Mouse (Mus musculus) yolk sac, embryonic 10.5 days (tissue): ENCODE measurements around the gene Rhbg.

Source experiments
- DNase-seq: peaks from one replicate; pipeline ENCODE4 v3.0.0-alpha.2; 2017; ENCODE audit warnings: low spot score

Rhbg gene

DNA sequence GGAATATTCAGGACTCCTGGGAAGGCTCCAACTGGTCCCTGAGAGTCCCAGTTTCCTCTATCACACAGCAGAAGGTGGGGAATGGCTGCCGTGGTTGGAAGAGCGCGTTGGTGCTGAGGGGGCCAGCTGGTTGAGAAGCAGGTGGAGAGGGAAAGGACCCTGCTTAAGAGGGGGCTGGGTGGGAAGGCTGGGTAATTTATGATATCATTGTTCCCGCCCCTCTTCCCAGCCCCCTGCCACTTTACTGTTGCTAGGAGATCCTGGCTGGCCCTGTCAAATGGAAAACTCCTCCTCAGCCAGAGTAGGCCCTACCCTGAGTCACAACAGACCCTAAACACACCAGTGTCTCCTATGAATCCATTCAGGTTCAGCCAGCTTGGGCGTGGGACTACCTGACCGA, 26.5 kb downstream of the Rhbg start:
- no peak for DNase-seq

DNA sequence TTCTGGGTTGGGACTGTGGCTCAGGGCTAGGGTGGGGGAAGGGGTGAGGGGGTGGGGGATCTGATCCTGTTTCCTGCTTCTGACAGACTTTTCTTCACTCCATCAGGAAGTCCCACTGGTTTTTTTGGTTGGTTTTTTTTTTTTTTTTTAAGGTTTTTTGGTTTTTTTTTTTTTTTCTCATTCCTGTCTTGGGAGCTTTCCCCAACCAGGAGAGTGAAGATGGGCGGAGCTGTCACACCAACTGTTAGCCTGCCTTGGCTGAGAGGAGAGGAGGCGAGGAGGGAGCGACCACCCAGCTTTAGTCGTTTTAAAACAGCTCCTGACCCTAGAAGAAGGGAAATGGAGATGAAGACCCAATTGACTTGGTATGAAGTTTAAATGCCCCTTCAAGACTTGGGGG, 27.2 kb downstream of the Rhbg start:
- DNase-seq = no peak

DNA sequence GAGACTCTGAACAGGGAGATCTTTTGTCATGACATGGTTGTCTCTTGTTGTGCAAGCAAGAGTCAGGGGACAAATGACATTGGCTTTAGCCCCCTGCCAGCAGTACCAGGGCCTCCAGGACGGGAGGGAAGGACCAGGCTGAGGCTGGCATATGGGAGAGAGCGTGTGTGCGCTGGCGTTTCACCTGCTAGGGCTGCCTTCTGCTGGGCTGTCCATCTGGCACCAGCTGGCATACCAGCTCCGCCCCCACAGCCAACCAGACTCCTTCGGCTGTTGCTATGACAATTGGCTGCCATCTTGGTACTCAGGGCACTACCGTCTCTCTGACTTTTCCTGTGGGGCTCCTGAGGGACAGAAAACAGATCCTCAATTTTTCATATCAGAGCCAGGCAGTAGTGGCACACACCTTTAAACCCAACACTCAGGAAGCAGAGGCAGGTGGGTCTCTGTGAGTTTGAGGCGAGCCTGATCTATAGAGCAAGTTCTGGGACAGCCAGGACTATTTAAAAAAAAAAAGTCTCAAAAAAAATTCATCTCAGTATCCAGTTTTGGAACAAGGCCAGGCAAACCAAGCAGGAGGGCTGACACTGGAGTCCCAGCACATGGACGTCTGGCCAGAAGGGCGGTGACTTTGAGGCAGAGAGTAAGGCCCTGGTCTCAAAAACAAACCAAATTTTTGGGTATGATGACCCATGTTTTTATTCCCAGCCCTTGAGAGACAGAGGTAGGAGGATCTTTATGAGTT, 28.2 kb downstream of the Rhbg start:
- no peak for DNase-seq

DNA sequence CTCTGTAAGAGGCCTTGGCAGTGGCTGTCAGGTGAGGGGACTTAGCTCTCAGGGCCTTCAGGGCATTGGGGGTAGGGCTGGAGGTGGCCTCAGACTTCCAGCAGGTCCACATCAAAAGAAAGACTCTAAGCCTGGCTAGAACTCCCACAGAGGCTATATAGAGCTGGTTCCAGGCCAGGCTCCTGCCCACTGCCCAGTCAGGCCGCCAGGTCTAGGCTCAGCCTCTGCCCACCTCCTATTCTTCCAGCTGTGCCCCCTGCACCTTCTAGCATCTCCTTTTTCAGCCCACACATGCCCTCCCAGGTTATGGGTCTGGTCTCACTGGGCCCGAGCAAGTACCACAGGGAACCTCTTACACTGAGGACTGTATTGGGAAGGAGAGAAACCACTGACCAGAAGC, 29.6 kb downstream of the Rhbg start:
- DNase-seq = no peak

DNA sequence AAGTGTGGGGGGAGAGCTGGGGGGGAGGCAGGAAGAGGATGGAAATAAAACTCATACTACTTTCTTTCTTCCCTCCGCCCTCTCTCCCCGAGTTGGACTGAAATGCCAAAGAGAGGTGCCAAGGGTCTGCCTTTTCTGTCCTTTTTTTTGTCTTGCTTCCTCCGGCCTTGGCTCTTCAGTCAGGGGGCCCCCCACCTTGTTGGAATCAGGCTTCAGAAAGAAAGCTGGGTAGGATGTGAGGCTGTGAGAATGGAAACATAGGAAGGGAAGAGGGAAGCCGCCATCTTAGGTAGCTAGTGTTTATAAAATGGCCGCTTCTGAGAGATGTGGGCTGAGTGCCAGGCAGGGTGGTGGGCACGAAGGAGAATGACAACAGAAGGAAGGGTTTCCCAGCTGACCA, 32.1 kb downstream of the Rhbg start:
- no peak for DNase-seq

DNA sequence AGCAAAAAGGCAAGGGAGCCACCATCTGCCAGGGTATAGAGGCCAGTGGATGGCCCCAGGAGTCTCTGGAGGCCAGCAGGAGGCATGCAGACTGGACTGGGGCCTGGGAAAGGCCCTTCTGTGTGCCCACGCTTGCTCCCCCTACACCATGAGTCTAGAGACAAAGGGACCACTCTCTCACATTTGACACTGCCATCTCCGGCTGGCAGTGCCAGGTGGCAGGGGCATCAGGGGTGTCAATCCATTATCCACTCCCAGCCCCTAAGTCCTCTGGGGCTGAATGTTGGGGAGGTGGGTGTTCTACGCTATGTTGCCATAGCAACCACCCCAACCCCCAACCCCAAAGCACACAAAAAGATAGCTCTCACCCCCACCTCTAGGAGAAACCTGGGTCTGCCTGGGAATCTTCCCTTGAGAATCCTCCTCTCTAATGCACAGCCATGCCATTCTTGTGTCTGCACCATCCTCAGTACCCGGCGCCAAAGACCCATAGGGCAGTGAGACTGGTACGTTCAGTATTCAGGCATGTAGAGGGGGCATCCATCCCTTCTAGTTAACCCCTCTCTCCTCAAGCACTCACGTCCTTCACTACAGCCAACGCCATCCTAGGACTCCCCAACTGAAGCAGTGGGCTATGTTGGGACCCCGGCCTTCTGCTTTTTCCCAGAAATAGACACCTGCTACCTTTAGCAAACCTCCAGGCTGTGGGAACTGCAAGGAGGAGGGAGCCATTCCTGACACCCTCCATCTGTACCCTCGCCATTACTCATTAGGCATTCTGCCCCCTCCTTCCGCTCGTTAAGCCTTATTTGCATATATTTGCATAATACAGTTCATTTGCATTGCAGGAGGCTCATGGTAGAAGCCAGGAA, 32.8 kb downstream of the Rhbg start:
- no peak for DNase-seq

DNA sequence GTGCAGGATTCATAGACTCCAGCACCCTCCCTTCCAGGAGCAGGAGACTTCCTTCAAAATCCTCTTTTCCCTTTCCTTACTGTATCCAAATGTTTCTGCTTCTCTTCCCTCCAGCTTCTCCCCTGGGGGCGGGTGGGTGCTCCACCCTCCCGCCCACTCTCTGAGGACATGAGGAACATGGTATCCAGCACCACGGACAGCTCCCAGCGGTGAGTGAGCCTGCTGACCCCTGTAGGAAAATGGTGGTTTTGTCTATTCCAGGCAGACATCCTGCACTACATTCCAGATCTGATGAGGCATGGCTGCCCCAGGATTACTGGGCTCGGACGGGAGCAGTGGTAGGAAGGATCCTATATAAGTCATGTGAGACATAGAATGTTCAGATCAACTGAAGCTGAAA, 33.7 kb downstream of the Rhbg start:
- DNase-seq = peak; percentile 78

DNA sequence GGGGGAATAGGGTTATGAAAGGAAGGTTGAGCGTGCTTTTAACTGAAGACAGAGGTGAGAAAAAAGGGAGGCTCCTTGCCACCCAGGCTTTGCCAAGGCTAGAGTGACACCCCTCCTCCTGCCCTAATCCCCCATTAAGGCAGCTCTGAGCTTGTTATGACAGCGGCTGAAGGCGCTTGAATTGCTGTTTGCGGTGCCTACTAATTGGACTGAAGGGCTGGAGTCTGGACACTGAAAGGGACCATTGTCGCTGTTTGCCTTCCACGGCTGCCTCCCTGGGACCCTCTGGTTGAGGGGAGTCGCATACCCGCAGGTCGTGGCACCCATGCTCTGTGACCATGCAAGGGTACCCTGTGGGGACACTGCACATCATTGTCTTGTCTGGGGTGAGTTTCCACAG, 34.6 kb downstream of the Rhbg start:
- DNase-seq = no peak

DNA sequence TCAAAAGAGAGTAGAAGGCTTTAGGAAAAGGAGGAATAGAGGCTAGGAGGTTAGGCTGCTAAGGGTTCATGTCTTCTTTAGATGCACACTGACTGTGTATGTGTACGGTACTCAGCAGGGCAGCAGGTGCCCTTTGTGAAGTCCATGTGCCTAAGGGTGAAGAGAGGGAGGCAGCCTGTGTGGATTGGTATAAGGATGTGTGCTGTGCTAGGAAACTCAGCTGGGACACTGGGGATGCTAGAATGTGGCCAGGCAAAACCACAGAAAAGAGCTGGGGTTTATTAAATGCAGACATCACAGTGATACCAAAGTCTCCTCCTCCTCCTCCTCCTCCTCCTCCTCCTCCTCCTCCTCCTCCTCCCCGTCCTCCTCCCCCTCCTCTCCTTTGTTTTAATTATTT, 36.8 kb downstream of the Rhbg start:
- no peak for DNase-seq

DNA sequence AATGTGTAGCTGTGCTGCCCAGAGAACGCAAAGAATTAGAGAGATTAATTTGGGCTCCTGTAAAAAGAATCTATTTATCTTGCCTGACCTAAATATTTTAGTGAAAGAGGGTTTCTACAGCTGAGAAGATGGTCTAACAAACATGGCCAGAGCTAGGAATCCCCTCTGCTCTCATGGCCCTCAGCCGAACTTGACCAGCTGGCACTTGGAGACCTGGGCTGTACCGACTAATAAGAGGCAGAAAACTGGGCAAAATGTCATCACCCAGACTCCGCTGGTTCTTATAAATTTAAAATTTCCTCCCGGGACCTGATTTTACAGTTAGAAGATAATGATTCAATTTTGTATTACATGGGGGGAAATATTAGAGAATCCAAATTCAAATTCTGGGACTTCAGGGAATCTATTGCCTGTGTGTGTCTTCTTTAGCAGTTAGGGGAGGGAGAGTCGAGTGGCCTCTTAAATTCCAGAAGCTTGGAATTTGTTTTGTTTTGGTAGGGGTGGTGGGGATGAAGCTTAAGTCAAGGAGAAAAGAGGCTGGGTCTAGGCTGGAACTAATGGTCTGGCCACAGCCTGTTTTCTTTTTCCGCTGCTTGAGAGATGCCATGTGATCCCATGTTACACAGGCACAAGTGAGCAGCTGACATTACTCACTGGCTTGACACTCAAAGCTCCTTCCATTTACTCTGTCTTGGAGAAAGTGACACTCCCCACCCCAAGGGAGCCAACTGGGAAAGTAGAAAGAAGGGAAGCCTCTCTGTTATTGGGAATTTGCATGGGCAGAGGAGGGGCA, 37.8 kb downstream of the Rhbg start:
- no peak for DNase-seq

DNA sequence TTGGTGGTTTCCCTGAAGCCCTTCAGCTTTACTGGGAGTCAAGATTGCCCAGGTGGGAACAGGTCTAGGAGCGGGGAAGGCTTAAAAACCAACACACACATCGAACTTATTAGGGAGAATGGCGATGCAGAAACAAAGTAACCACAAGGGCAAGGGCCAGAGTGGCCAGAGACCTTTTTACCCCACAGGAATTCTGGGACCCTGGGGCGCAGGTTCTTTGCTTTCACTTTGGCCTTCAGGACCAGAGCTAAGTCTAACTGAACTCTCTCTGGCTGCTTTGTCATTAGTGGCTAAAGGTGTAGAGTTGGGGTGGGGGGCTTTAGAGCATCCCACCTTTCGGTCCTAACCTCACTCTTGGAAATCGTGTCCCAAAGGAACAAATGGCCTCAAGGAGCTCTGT, 38.4 kb downstream of the Rhbg start:
- DNase-seq = no peak

DNA sequence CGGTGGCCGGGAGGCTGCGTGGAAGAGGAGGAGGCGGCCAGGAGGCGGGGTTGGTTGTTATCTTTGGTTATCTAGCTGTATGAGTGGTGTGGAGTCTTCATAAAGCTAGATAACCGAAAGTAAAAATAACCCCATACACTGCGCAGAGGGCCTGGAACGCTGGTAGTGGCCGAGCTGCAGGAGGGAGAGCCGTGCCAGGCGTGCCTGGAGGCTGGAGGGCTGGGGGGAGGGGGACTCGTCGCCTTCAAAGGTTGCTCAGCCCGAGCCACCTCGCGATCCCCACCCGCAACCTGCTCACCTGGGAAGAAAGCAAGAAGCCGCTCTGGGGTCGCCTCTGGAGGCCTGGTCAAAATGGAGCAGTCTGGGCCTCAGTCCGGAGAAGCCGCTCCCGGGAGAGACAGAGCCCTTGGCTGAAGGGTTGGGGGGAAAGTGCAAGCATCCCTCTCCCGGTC, 38.9 kb downstream of the Rhbg start:
- no peak for DNase-seq

DNA sequence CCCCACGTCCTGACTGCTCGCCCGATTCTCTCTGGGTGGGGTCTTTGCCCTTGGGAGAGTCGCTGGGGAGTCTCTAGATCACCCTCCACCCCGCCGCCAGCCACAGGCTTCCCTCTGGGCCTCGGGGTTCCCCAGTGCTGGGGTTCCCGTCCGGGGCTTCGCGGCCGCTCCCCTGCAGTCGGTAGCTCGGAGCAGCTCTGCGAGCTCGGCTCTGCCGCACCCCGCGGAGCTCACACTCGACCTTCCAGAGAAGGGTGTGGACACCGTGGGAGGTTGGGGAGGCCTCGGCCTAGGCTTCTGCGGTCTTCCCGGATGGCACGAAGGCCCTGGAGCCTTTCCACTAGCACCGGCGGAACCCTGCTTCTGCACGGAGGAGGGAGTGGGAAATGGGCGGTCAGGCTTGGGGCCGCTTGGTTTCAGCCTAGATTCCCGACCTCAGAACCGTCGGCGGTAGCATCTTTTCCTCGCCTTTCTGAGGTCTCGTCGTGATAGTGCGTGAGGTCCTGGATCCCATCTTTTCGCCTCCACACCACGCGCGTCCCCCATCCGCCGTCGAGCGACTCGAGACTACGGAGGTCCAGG, 39.4 kb downstream of the Rhbg start:
- DNase-seq = no peak

DNA sequence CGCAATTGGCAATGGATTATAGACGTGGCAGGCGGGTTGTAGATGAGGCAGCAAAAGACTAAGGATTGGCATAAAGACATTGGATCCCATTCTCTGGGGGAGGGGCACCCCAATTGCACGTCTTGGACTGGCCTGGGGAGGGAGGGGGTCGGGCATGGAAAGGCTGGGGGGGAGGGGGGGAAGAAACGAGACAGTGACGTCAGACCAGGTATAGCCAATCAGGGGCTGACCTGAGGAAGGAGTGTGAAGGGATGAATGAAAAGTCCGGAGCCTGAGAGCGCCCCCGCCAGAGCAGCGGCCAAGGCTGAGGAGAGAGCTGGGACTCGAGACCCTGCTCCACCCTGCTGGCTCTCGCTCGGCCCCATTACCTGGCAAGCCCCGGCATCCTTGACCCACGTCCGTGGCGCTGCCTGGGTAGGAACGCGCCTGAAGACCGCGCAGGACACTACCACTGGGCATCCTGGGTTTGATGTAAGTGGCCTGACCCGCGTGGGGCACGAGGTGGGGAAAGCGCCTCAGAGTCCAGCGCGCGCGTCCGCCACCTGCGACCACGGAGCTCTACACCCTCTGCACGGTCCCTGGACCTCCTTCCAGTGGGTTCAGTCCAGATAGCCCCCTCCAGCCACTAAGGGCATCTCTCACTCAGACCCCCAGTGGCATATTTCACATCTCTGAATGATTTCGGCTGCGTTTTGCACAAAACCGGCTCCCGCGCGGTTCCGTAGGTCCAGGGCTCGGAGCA, 40.1 kb downstream of the Rhbg start:
- DNase-seq = no peak

DNA sequence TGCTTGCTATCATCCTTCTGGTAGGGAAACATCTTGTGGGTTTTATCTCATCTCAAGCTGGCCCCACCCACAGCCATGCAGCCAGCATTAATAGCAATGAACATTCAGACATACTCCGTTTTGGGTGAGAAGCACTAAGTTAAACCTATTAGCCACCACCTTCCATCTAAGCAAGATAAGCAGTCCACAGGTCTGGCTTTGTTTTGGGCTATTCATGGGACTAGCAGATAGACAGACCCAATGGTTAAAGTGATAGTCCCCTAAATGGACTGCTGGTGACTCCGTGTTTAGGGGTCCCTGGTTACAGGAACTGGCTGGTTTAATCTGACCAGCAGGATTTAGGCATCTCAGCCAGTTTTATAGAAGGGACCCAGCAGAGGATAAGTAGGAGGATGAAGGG, 41.5 kb downstream of the Rhbg start:
- DNase-seq = no peak

DNA sequence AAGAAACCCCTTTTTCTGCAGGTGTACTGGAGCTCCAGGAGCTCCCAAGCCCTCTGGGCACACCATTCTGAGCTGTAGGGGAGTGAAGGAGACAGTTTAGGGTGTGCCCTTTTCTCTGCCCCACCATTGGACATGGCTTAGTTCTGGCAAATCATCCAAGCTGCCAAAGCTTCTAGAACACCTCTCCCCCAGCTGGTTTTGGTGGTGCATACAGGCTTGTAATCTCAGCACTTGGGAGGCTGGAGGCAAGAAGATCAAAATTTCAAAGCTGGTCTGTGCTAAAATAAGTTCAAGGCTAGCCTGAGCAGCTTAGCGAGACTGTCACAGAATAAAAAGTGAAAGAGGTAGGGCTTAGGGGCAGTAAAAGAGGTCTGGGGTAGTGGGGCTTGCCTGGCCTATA, 42.2 kb downstream of the Rhbg start:
- DNase-seq = no peak

DNA sequence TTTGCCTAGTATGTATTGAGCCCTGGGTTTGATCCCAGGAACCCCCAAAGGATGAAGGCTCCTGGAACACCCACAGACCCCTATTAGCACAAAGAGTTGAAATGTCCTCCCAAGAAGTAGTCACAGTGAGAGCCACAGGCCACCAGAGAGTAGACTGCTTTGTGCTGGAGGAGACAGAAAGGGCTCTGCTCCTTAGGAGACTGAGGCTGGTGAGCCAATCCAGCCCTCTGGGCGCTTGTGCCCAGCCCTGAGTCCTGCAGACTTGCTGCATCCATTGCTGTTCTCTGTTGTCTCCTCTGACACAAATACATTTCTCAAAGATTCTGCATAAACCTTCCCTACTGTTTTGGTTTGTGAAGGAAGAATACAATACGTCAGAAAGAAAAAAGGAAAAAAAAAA, 43.6 kb downstream of the Rhbg start:
- no peak for DNase-seq

DNA sequence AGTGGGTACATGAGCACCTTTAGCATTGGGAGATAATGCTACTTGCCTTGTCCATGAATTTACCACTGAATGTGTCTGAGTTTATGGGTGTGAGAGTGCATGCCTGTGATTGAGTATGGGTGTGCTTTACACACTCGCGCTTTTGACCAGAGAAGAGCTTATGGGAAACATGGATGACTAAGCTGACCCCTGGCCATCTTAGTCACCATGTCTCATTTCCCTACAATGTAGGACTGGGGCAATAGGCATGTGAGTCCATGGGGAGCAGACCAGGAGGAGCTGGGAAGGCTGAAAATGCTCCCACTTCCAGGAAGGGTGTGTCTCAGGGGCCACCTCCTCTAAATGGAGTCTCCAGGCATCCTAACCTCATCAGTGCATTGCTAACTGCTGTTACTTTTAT, 44.4 kb downstream of the Rhbg start:
- no peak for DNase-seq

DNA sequence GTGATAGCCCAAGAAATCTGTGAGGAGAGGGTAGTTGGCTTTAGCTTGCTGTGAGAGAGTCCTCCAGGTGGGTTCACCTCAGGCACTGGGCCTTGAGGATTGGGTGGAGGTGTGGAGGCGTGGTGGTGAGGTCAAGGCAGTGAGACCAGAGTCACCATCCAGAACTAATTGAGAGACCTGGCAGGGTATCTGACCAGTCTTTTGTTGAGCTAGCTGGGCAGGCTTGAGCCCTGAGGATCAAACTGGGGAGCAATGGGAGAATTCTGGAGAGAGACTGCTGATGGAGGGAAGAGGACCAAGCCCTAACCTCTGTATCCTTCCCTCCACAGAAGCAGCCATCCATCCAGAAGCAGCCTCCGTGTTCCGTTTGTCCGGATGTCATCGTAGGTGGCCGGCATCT, 45.2 kb downstream of the Rhbg start:
- DNase-seq = no peak

DNA sequence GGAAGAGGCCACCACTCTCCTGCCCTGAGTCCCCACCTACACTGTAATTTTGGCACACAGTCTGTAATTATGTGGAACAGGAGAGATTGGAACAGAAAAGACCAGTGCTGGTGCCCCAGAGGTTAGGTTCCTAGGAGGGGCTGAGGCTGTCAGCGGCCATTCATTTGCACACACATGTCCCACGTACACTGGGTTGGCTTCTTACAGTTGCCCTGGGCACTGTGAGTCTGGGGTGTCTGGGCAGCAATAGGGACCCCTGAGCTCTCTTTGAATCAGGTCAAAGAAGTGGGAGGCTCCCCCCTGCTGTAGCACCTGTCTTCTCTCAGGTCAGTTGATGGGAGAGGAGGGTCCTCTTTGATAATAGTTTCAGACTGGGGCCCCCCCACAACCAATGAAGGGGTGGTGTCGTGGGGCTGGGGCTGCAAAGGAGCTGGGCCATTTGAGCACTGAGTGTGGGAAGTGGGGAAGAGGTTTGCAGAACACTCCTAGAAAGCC, 46.2 kb downstream of the Rhbg start:
- no peak for DNase-seq

DNA sequence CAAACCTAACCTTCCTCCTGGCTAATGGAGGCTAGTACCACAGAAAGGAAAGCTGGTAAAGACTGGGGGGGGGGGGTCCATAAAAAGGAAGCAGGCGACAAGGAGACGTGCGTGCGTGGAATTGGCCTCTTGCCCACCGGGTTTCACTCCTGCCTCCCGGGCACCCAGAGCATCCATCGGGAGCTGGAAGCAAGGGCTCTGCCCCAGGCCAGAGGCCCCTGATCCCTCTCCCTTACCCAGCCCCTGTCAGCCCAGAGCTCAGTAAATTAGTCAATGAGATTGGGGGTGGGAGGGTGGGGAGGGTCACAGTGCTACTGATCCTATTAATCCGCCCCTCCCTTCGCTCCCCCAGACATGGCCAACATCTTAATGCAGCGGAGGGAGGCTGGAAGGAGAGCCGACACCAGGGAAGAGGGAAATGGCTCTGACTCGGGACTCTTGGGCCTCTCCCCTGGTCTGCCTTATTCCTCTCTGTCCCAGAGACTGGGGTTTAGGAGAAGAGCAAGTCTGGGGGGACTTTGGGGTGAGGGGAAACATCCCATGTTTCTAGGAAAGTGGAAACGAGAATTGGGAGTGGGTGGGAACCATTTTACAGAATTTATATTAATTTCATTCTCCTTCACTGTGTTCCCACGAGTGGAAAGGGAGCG, 46.9 kb downstream of the Rhbg start:
- DNase-seq = no peak
